Mouse (Mus musculus) midbrain, embryonic 16.5 days (tissue): ENCODE data around the gene Elovl7. TPM values are rescaled to one million over a fixed set of nuclear protein-coding genes. Genes with fewer than 3 reads are reported as not detected.

ENCODE experiments used
- ATAC-seq: fragments of 200-750 bp; cut with Nextera tagmentation; 2 replicates; pipeline ENCODE4 v1.8.0; 2017; ENCODE audit warnings: moderate TSS enrichment
- H3K27ac ChIP-seq: fragments of 300-500 bp; sonication (generic); 2 replicates; pipeline ENCODE4 v1.5.1; 2014; ENCODE audit warnings: mild to moderate bottlenecking, low read length, mixed read lengths
- H3K27me3 ChIP-seq: fragments of 300-500 bp; sonication (generic); 2 replicates; pipeline ENCODE4 v1.6.1; 2014; ENCODE audit warnings: low read depth, low read length, mixed read lengths; ENCODE audit not compliant: control insufficient read depth, insufficient read depth
- H3K36me3 ChIP-seq: fragments of 300-500 bp; sonication (generic); 2 replicates; pipeline ENCODE4 v1.6.1; 2014; ENCODE audit warnings: mild to moderate bottlenecking, low read length, moderate library complexity, mixed read lengths; ENCODE audit not compliant: control insufficient read depth, insufficient read depth
- H3K4me1 ChIP-seq: fragments of 300-500 bp; sonication (generic); 2 replicates; pipeline ENCODE4 v1.6.1; 2014; ENCODE audit warnings: mild to moderate bottlenecking, low read length, mixed read lengths; ENCODE audit not compliant: control insufficient read depth, insufficient read depth
- H3K4me2 ChIP-seq: fragments of 300-500 bp; sonication (generic); 2 replicates; pipeline ENCODE4 v1.6.1; 2014; ENCODE audit warnings: mild to moderate bottlenecking, low read length, mixed read lengths
- H3K4me3 ChIP-seq: fragments of 300-500 bp; sonication (generic); 2 replicates; pipeline ENCODE4 v1.5.1; 2014; ENCODE audit warnings: low read depth, mild to moderate bottlenecking, low read length, moderate library complexity, mixed read lengths
- H3K9ac ChIP-seq: fragments of 300-500 bp; sonication (generic); 2 replicates; pipeline ENCODE4 v1.6.1; 2014; ENCODE audit warnings: low read depth, low read length, mixed read lengths
- H3K9me3 ChIP-seq: fragments of 300-500 bp; sonication (generic); replicated peaks from 2 replicates; pipeline ENCODE4 v1.6.1; 2014; ENCODE audit warnings: mild to moderate bottlenecking, low read length, mixed read lengths; ENCODE audit not compliant: control insufficient read depth, poor library complexity, severe bottlenecking
- WGBS: fragments of 180-500 bp; shearing (Covaris S2); extraction: QIAGEN DNeasy Blood & Tissue Kit; methylation state at CpG from one replicate; pipeline ENCODE4 v1.1.7; 2014; 5-methylcytosine and 5-hydroxymethylcytosine counted together
- polyA plus RNA-seq: library from polyadenylated mRNA; unstranded; fragments of >200 nt; fragmentation: Nextera tagmentation; extraction: Ambion mirVana; gene quantifications from 2 replicates; pipeline ENCODE4 v1.2.1, GENCODE M21; 2015

The Elovl7 gene
- polyA plus RNA-seq, 1 experiment from 2014 or later, result 2.3 TPM

GRCm38 (mm10) chr13:108219773-108220172 lies 5.6 kb downstream of the Elovl7 start:
- 57% methylated on average over 7 of the region's 7 CpGs for WGBS
- Histone ChIP-seq H3K9me3 (no peaks in the 10 kb centered on the region), H3K9ac (no peak overlapping the region), H3K4me3 (no peak overlapping the region), H3K27me3 (peaks cover 7% of the 10 kb centered on the region), H3K27ac (no peak overlapping the region), H3K4me2 (no peak overlapping the region), H3K36me3 (no peaks in the 10 kb centered on the region), H3K4me1 (peaks cover 4% of the 10 kb centered on the region; the same call in 1 of the 2 replicates)
- ATAC-seq, result no peak

- Histone ChIP-seq H3K4me2 (no peak overlapping the region), H3K9ac (no peak overlapping the region), H3K4me1 (no peaks in the 10 kb centered on the region), H3K36me3 (no peaks in the 10 kb centered on the region), H3K27ac (no peak overlapping the region), H3K9me3 (no peaks in the 10 kb centered on the region), H3K27me3 (no peaks in the 10 kb centered on the region), H3K4me3 (no peak overlapping the region)
- ATAC-seq, result no peak
- 76% methylated on average over 3 of the region's 3 CpGs for WGBS
Measured at GRCm38 (mm10) chr13:108229191-108229590, 15.0 kb downstream of the Elovl7 start.

GRCm38 (mm10) chr13:108229634-108230330 lies 15.6 kb downstream of the Elovl7 start:
- ATAC-seq, result no peak
- H3K4me3 ChIP-seq, result no peak overlapping the region
- 68% methylated on average over 6 of the region's 6 CpGs for WGBS

GRCm38 (mm10) chr13:108240012-108240411 lies 25.8 kb downstream of the Elovl7 start:
- Histone ChIP-seq H3K36me3 (no peaks in the 10 kb centered on the region), H3K27ac (no peak overlapping the region), H3K9me3 (no peaks in the 10 kb centered on the region), H3K4me3 (no peak overlapping the region), H3K4me1 (no peaks in the 10 kb centered on the region; the same call in 1 of the 2 replicates), H3K9ac (no peak overlapping the region), H3K27me3 (no peaks in the 10 kb centered on the region), H3K4me2 (no peak overlapping the region)
- WGBS, result 83% methylated on average over 4 of the region's 4 CpGs
- ATAC-seq, result no peak

More at GRCm38 (mm10) chr13:108229634-108230330, 15.6 kb downstream of the Elovl7 start:
- Histone ChIP-seq H3K4me2 (no peak overlapping the region), H3K36me3 (no peaks in the 10 kb centered on the region), H3K4me1 (no peaks in the 10 kb centered on the region), H3K27ac (no peak overlapping the region), H3K9ac (no peak overlapping the region), H3K9me3 (no peaks in the 10 kb centered on the region), H3K27me3 (no peaks in the 10 kb centered on the region)

GRCm38 (mm10) chr13:108241715-108242114 lies 27.5 kb downstream of the Elovl7 start:
- Histone ChIP-seq H3K36me3 (no peaks in the 10 kb centered on the region), H3K27ac (no peak overlapping the region), H3K9me3 (no peaks in the 10 kb centered on the region), H3K4me1 (no peaks in the 10 kb centered on the region; the same call in 1 of the 2 replicates), H3K27me3 (no peaks in the 10 kb centered on the region), H3K9ac (no peak overlapping the region), H3K4me2 (no peak overlapping the region), H3K4me3 (no peak overlapping the region)
- 89% methylated on average over 5 of the region's 5 CpGs for WGBS
- no peak for ATAC-seq

- ATAC-seq, result no peak
Measured at GRCm38 (mm10) chr13:108245086-108245697, 31.0 kb downstream of the Elovl7 start.

GRCm38 (mm10) chr13:108251106-108251505 lies 36.9 kb downstream of the Elovl7 start:
- Histone ChIP-seq H3K4me3 (no peak overlapping the region), H3K9me3 (no peaks in the 10 kb centered on the region), H3K27ac (no peak overlapping the region), H3K9ac (no peak overlapping the region), H3K36me3 (no peaks in the 10 kb centered on the region), H3K4me1 (no peaks in the 10 kb centered on the region), H3K4me2 (no peak overlapping the region), H3K27me3 (no peaks in the 10 kb centered on the region)
- no peak for ATAC-seq
- 92% methylated on average over 5 of the region's 5 CpGs for WGBS

More at GRCm38 (mm10) chr13:108245086-108245697, 31.0 kb downstream of the Elovl7 start:
- no peaks in the 10 kb centered on the region for H3K27me3 ChIP-seq
- no peak overlapping the region for H3K4me2 ChIP-seq
- 86% methylated on average over 11 of the region's 11 CpGs for whole genome bisulfite sequencing
- no peak overlapping the region for H3K4me3 ChIP-seq
- no peaks in the 10 kb centered on the region for H3K9me3 ChIP-seq
- H3K4me1 ChIP-seq, result no peaks in the 10 kb centered on the region; the same call in 1 of the 2 replicates
- H3K36me3 ChIP-seq, result no peaks in the 10 kb centered on the region
- H3K27ac ChIP-seq, result no peak overlapping the region
- no peak overlapping the region for H3K9ac ChIP-seq

GRCm38 (mm10) chr13:108253977-108254376 lies 39.8 kb downstream of the Elovl7 start:
- 88% methylated on average over 5 of the region's 5 CpGs for WGBS
- Histone ChIP-seq H3K4me1 (no peaks in the 10 kb centered on the region), H3K27ac (no peak overlapping the region), H3K9me3 (no peaks in the 10 kb centered on the region), H3K4me2 (no peak overlapping the region), H3K36me3 (no peaks in the 10 kb centered on the region), H3K4me3 (no peak overlapping the region), H3K27me3 (no peaks in the 10 kb centered on the region), H3K9ac (no peak overlapping the region)
- ATAC-seq, result no peak

GRCm38 (mm10) chr13:108263042-108263441 lies 48.8 kb downstream of the Elovl7 start:
- Histone ChIP-seq H3K36me3 (no peaks in the 10 kb centered on the region), H3K27me3 (no peaks in the 10 kb centered on the region), H3K27ac (no peak overlapping the region), H3K4me2 (no peak overlapping the region), H3K9me3 (no peaks in the 10 kb centered on the region), H3K4me1 (no peaks in the 10 kb centered on the region; the same call in 1 of the 2 replicates), H3K4me3 (no peak overlapping the region), H3K9ac (no peak overlapping the region)
- no peak for ATAC-seq
- WGBS, result 55% methylated on average over 8 of the region's 8 CpGs
